Mouse (Mus musculus) C2C12 (cell line): ENCODE measurements around the gene Gm19684. TPM values are rescaled to one million over a fixed set of nuclear protein-coding genes. Genes with fewer than 3 reads are reported as not detected.
"Not testable (repeated sequence)": the region's sequence is repeated elsewhere in the genome, so short reads cannot be mapped to it uniquely, and the experiment has no call there.

ENCODE experiments used
- H3K27me3 ChIP-seq: one replicate; pipeline ENCODE4 v1.6.1; 2011; ENCODE audit not compliant: control insufficient read depth, insufficient read depth, insufficient read length
- H3K36me3 ChIP-seq: one replicate; pipeline ENCODE4 v1.6.1; 2011; ENCODE audit not compliant: control insufficient read depth, insufficient read depth
- H3K4me3 ChIP-seq: one replicate; pipeline ENCODE4 v1.5.1; 2011; ENCODE audit warnings: mild to moderate bottlenecking, control low read depth; ENCODE audit not compliant: poor library complexity, insufficient read depth, severe bottlenecking
- H3K79me2 ChIP-seq: one replicate; pipeline ENCODE4 v1.6.1; 2011; ENCODE audit not compliant: control insufficient read depth, insufficient read depth
- H3K79me3 ChIP-seq: one replicate; pipeline ENCODE4 v1.6.1; 2011; ENCODE audit warnings: low read depth, control low read depth
- H3ac ChIP-seq: one replicate; pipeline ENCODE3; 2011; ENCODE audit warnings: low read depth; ENCODE audit not compliant: control insufficient read depth, insufficient read length
- CEBPB ChIP-seq: IDR thresholded peaks from one replicate; pipeline ENCODE4 v1.6.1; 2011; ENCODE audit warnings: low read depth, mild to moderate bottlenecking, control low read depth, moderate library complexity
- CTCF ChIP-seq: IDR thresholded peaks from one replicate; pipeline ENCODE4 v1.5.1; 2011; ENCODE audit not compliant: control insufficient read depth, insufficient read depth, insufficient read length
- FOSL1 ChIP-seq: IDR thresholded peaks from one replicate; pipeline ENCODE4 v1.8.0; 2011; ENCODE audit warnings: mild to moderate bottlenecking, low read length; ENCODE audit not compliant: poor library complexity, insufficient read depth, severe bottlenecking
- MAX ChIP-seq: IDR thresholded peaks from one replicate; pipeline ENCODE4 v1.6.1; 2011; ENCODE audit warnings: mild to moderate bottlenecking, control low read depth
- MYOD1 ChIP-seq: IDR thresholded peaks from one replicate; pipeline ENCODE4 v1.6.1; 2011; ENCODE audit warnings: low read depth; ENCODE audit not compliant: control insufficient read depth, insufficient read length
- MYOG ChIP-seq: IDR thresholded peaks from one replicate; pipeline ENCODE4 v1.6.1; 2011; ENCODE audit not compliant: control insufficient read depth, insufficient read length; ENCODE audit errors: extremely low read depth
- USF1 ChIP-seq: IDR thresholded peaks from one replicate; pipeline ENCODE4 v1.6.1; 2011; ENCODE audit warnings: low read depth, mild to moderate bottlenecking, control low read depth, moderate library complexity
- polyA plus RNA-seq: library from polyadenylated mRNA; unstranded; fragments of >200 nt; fragmentation: generic; extraction: Trizol; gene quantifications from one replicate; pipeline ENCODE4 v1.2.1, GENCODE M21; 2012; ENCODE audit warnings: missing spikeins

The Gm19684 gene
- polyA plus RNA-seq, 1 experiment = not detected

DNA sequence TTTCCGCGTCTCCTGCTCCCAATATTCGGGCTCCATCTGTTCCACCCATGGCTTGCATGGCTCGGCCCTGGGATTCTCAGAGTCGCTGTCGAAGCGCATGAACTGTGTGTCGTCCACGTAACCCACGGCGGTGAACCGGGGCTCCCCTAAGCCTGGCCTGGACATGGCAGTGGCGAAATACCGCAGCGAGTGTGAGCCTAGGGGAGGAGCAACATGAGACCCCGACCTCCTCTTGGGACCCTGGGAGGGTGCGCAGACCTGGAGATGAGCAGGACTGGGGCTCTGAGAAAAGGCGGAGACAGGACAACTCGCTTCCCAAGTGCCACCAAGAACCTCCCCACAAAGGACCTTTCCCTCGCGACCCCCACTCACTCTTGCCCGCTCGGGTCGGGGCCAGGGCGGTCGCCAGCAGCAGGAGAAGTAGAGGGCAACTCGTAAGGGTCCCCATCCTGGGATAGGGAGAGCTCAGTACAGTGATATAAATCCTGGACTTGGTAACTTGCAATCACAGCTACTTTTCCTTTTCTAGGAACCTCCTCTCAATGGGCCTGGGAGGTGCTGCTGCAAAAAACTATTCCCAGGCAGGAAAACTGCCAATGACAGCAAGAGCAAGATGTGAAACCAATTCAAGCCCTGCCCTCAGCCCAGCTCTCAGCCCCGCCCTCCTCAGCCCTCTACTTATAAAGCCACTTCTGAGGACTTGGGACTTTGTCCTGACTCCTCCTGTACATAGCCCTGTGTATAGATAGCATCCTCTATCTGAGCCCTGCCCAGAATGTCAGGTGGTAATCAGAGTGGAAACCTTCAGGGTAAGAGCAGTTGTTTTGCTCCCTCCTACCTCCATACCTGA, 7.7 kb downstream of the Gm19684 start, which contains the start of gene Gm7030:
Gene Gm7030 (minus strand): TSS at position 458 of the 850 bp plus-strand sequence.
- peaks cover 11% of the 10 kb centered on the region for H3K27me3 ChIP-seq
- not testable (repeated sequence) for H3ac ChIP-seq, H3K36me3 ChIP-seq, H3K4me3 ChIP-seq, H3K79me3 ChIP-seq, H3K79me2 ChIP-seq

DNA sequence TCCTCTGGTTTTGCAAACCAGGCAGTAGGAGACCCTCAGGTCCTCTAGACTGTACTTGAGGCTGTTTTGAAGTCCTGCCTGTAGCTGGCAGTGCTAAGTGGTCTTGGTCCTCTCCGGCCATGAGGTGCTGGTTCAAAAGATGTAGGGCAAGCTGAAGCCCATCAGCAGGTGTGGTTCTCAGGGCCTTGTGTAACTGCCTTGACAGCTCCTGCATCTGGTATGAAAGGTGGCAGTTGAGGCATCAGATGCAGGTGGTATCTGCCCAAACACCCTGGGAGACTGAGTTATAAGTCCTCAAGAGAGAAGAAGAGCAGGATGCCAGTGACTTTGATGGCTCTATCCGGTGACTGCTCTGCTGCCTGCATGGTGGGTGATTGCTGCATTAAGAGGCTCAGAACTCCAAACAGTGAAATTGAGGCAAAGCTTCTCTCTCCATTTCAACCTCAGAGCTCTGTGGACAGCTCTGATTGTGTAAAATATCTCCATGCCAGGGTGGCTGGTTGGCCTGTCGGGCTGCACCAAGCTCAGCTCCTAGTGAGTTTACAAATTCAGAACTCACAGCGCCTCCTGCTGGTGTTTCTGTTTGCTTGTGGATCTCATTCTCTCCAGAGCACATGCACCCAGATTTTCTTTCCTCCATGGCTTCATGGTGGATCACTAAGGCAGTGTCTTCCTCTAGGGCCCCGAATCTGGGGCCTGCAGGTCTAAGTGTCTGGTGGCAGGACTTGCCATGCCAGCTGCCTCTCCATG, 10.2 kb downstream of the Gm19684 start:
- no peaks in the 10 kb centered on the region for H3K79me2 ChIP-seq
- TF ChIP-seq CTCF (no peak), USF1 (no peak), FOSL1 (no peak), MYOG (no peak), CEBPB (no peak), MYOD1 (no peak), MAX (no peak)
- H3K79me3 ChIP-seq = no peaks in the 10 kb centered on the region
- no peaks in the 10 kb centered on the region for H3K36me3 ChIP-seq
- H3K27me3 ChIP-seq = peaks cover 11% of the 10 kb centered on the region
- H3K4me3 ChIP-seq = no peak overlapping the region
- H3ac ChIP-seq = no peak overlapping the region

DNA sequence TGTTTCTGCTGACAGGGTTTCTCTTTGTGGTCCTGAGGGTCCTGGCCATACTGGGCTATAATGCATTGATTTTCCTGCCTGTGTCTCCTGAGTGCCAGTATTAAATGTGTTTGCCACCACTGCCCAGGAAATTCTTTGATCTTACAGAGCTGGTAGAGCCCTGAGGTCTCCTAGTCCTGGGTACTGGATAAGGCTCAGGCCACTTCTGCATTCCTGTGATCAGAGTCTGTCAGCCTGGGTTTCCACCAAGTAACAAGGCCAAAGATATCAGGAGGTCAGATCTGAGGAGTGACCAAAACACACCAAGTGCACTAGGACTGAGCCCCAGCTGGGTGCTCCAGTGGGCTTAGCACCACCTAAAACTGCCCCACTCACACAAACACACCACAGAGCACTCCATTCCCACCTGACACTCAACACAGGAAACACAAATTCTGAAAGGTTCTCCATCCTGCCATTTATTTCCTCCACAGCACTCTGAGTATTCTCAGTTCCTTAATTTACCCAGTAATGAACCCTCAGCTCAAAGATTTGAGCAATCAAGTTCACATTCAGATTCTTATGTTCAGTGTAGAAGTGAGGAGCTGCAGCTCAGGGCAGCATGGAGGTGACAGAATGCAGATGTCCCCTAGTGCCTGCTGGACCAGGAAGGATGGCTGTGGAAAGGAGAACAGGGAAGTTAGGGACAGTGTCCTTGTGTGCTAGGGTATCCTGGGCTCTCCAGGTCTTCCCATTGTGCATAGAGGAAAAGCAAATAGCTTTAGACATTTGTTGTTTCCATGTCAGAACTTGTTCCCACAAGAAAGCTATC, 14.1 kb downstream of the Gm19684 start:
- not testable (repeated sequence) for H3K4me3 ChIP-seq, H3K79me2 ChIP-seq, H3K36me3 ChIP-seq, H3ac ChIP-seq, H3K79me3 ChIP-seq
- H3K27me3 ChIP-seq = peaks cover 17% of the 10 kb centered on the region

DNA sequence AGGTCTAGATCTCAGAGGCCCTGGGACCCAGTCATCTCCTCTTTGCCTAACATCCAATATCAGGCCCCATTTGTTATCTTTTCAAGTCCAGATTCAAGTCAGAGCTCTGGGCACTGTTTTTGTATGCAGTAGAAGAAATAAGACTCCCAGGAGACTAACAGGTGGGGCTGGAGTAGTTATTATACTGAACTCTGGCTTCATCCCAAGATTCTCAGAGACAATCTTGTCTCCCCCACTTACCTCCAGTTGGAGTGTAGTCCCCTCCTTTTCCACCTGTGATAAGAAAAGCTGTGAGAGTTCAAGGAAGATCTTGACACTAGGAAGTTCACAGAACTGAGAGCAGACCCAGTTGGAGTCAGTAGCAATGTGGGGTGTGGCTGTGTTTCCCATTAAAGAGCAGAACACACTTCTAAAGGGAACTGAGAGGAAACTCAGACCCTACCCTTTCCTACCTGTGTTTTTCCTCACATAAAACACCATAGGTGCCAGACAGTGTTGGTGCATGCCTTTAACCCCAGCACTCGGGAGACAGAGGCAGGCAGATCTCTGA, 14.9 kb downstream of the Gm19684 start:
- H3ac ChIP-seq, H3K36me3 ChIP-seq, H3K79me2 ChIP-seq, H3K4me3 ChIP-seq, H3K79me3 ChIP-seq: not testable (repeated sequence)
- H3K27me3 ChIP-seq = peaks cover 20% of the 10 kb centered on the region

DNA sequence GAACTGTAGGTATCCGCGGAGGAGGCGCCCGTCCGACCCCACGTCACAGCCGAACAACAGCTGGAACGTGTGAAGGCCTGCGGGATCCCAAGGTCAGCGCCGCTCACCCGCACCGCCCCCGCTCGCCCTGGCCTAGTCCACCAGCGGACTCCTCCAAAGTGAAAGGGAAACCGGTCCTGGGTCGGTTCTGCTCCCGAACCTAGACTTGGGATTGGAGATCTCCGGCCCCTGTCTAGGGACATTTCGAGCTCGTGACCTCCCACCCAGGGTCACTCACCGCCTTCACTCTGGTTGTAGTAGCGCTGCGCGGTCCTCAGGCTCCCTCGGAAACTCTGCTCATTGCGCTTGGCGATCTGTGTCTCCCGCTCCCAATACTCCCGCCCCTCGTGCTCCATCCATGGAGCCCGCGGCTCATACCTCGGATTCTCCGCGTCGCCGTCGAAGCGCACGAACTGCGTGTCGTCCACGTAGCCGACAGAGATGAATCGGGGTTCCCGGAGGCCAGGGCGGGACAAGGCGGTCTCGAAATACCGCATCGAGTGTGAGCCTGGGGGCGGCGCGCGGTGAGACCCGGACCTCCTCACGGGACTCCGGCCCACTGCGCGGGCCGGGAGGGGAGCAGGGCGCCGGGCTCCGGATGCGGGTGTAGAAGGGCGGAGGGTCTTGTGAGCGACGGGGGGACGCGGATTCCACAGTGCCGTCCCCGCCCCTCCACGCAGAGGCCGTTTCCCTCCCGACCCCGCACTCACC, 23.8 kb downstream of the Gm19684 start:
- Histone ChIP-seq H3K4me3 (no peak overlapping the region), H3K79me2 (no peaks in the 10 kb centered on the region), H3ac (no peak overlapping the region), H3K27me3 (peaks cover 35% of the 10 kb centered on the region), H3K36me3 (no peaks in the 10 kb centered on the region), H3K79me3 (no peaks in the 10 kb centered on the region)
- TF ChIP-seq FOSL1 (no peak), CEBPB (no peak), CTCF (no peak), MAX (no peak), MYOD1 (no peak), MYOG (no peak), USF1 (no peak)

DNA sequence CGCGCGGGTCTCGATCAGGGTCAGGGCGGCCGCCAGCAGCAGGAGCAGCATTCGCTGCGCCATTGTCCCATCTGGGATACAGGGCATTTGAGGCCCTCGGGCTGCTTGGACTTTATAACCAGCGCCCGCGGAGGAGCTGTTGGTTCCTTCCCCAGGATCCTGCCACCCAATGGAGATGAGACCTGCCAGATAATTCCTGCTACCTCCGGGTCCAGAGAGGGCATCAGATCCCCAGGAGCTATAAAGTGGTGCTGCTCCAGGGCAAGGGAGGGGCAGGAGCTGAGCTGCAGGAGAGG, 24.3 kb downstream of the Gm19684 start:
- H3ac ChIP-seq, H3K4me3 ChIP-seq, H3K79me3 ChIP-seq, H3K79me2 ChIP-seq, H3K36me3 ChIP-seq: not testable (repeated sequence)
- H3K27me3 ChIP-seq = peaks cover 35% of the 10 kb centered on the region

DNA sequence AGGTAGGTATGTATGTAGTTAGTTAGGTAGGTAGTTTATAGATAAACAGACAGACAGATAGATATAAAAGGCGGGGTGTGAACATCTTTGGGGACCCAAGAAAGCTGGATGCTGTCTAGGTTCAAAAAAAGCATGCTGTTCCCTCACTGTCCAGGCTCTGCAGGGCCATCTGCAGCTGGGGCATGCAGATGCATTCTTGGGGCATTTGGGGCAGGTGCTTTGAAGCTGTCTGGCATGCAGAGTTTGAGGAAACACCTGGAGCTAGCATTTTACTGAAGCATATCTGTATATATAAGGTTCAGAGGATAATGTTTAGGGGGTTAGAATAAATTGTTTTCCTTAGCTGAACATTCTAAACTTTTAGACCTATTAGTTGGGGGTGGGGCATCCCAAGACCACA, 25.5 kb downstream of the Gm19684 start:
- H3K36me3 ChIP-seq, H3K4me3 ChIP-seq, H3K79me2 ChIP-seq, H3ac ChIP-seq, H3K79me3 ChIP-seq: not testable (repeated sequence)
- peaks cover 32% of the 10 kb centered on the region for H3K27me3 ChIP-seq

DNA sequence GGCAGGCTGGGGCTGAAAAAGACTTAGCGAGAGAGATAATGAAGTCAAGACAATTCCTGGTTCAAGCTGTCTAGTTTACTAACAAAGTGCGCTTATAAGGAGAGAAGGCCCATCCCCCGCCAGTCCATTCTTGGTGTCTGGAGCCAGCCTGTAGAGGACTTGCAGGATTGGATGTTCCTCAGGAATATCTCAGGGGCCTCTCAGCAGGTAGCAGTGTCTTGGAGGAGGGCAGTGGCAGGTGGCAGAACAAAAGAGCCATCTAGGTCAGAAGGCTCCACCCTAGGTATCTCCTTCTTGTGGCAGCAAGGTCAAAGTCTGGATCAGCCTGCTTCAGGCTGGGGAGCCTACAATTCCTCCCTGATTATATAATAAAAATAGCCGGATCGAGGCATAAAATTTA, 27.0 kb downstream of the Gm19684 start:
- H3ac ChIP-seq = not testable (repeated sequence)
- peaks cover 28% of the 10 kb centered on the region for H3K27me3 ChIP-seq

DNA sequence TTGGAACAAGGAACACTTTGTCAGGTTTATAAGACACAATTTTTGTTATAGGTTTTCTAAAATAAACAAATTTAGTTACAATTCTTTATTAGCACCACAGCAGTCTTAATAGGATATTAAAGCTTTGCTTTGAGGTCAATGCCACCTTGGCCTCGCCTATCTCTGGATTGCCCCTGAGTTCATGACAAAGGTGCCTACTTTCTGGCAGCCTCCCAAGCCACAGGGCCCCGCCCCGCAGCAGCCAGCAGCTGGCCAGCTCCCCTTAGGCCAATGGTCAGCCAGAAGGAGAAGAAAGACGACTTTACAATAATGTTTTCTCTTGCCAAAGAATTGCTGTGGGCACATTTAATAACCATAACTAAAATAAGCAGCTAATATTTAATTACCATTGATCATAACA, 29.7 kb downstream of the Gm19684 start:
- not testable (repeated sequence) for H3K79me2 ChIP-seq, H3K36me3 ChIP-seq, H3K4me3 ChIP-seq, H3ac ChIP-seq, H3K79me3 ChIP-seq
- peaks cover 10% of the 10 kb centered on the region for H3K27me3 ChIP-seq

More for the DNA sequence above, 27.0 kb downstream of the Gm19684 start:
- H3K36me3 ChIP-seq, H3K79me3 ChIP-seq, H3K79me2 ChIP-seq, H3K4me3 ChIP-seq: not testable (repeated sequence)
